Mouse (Mus musculus): ENCODE data around the gene Bphl.
A peak's percentile ranks its signal among the peaks of the same experiment; 100 is the strongest.

GRCm38 (mm10) chr13:34111019-34111418 is 73.6 kb downstream of the Bphl start:
- no peak for TF ChIP-seq POLR2A (IDR thresholded peaks at IDR 0.05; ENCODE audit: insufficient read length, low read depth)
- TF ChIP-seq MAX (IDR thresholded peaks at IDR 0.05; ENCODE audit: low read depth), result no peak
- peak; percentile 77 to 98 (median 97) for TF ChIP-seq MYOG (IDR thresholded peaks at IDR 0.05; ENCODE audit: control insufficient read depth in 1 of 3, insufficient read depth in 1 of 3, insufficient read length in 2 of 3, low read depth in 2 of 3)
- TF ChIP-seq SRF (IDR thresholded peaks at IDR 0.05; ENCODE audit: control insufficient read depth, insufficient read length, low read depth), result no peak
- TF ChIP-seq E2F4 (IDR thresholded peaks at IDR 0.05; ENCODE audit: insufficient read depth), result no peak

Measured in myocyte (in vitro differentiated cells).